Mouse (Mus musculus): ENCODE data around the gene Lmntd2.

Lmntd2 gene

DNA sequence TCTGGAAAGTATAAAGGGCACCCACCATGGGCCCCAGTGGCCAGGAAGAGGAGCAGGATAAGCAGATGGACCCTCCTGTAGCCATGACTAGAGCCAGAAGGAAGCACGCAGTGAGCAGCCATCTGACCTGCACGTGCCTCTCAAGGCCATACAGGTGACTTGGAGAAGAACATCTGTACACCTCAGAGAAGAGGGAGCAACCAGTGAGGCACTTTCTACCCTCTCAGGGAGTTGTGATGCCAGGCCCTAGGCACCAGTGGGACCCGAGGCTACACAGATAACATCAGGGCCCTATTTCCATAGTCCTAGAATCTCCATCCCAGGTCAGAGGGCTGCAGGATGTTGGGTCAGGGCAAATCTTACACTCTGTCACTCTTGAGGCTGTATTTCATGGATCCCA is 23.7 kb downstream of the Lmntd2 start:
- no peak for DNase-seq (ENCODE audit: low read depth)

DNA sequence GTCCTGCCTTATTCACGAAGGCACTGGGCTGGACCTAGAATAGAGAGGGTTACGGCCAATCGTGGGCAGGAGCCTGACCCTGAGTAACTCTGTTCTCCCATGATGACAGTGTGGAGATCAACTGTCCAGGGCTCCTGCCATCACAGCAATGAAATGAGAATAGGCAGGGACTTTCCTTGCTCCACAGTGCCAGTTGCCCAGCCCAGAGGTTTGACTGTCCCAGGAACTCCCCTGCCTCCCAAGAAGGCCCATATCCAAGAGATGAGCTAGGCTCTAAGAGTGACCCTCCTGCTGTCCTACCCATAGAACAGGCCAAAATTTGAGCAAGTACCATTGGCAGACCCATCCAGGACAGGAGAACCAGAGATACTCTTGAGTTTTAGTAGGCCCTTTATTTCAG is 25.1 kb downstream of the Lmntd2 start:
- DNase-seq (ENCODE audit: low read depth), result no peak

DNA sequence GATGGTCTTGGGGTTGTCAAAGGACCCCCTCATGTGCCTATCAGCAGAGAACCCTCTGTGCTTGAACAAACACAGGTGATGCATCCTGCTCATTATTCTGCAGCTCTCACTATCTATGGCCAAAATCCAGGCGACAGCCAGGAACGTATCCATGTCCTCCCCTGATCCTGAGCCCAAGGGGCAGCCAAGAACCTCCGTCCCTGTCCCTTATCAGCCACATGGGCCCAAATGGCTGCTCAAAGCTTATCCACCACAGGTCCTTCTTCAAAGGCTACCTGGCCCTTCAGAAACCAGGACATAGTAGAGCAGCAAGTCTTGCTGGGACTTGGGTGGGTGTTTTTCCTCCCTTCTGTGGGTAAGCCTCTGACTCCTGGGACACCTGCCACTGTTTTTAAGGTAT is 25.7 kb downstream of the Lmntd2 start:
- no peak for DNase-seq (ENCODE audit: low read depth)

DNA sequence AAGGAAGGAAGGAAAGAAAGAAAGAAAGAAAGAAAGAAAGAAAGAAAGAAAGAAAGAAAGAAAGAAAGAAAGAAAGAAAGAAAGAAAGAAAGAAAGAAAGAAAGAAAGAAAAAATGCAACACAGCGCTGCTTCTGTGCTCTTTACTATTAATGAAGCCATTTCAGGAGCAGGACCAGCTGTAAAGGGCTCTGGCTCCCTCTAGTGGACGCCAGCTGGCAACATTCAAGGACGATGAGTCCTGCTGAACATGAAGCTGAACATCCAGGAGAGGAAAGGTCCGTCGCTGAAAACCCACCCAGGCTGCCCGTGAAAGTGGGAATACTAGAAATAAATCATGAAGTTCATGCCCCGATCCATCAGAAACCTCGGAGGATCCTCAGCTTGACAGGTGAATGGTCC is 37.7 kb downstream of the Lmntd2 start:
- peak; percentile 95 for DNase-seq (ENCODE audit: low read depth)

DNA sequence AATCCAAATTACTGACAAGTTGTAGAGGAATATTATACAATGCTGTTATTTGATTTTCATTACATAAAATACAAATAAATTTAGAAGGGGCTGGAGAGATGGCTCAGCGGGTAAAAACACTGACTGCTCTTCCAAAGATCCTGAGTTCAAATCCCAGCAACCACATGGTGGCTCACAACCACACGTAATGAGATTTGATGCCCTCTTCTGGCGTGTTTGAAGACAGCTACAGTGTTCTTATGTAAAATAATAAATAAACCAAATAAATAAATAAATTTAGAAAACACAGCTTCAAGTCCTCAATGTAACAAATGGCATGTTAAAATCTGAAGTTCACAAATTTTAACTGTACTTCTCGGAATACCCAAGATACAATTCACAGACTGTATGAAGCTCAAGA is 38.8 kb downstream of the Lmntd2 start:
- no peak for DNase-seq (ENCODE audit: low read depth)

DNA sequence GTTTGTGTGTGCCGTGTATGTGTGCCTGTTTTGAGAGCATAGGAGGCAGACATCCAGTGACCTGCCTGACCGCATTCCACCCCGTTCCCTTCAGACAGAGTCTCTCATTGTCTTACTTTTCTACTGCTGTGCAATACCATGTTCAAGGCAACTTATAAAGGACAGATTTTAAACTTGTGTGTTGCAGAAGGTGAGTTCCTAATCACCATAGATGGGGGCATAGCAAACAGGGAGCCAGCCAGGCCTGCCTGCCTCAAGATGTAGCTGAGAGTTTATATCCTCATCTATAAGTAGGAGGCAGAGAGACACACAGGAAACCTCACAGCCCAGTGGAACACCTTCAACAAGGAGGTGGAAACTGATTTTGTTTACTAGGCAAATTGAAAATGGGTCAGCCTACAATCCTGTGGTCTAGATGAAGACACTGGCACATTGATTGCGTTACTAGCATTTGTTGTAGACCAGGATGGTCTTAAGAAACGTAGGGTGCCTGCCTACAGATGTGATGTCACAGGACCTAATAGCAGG is 40.5 kb downstream of the Lmntd2 start:
- peak; percentile 53 for DNase-seq (ENCODE audit: low read depth)

DNA sequence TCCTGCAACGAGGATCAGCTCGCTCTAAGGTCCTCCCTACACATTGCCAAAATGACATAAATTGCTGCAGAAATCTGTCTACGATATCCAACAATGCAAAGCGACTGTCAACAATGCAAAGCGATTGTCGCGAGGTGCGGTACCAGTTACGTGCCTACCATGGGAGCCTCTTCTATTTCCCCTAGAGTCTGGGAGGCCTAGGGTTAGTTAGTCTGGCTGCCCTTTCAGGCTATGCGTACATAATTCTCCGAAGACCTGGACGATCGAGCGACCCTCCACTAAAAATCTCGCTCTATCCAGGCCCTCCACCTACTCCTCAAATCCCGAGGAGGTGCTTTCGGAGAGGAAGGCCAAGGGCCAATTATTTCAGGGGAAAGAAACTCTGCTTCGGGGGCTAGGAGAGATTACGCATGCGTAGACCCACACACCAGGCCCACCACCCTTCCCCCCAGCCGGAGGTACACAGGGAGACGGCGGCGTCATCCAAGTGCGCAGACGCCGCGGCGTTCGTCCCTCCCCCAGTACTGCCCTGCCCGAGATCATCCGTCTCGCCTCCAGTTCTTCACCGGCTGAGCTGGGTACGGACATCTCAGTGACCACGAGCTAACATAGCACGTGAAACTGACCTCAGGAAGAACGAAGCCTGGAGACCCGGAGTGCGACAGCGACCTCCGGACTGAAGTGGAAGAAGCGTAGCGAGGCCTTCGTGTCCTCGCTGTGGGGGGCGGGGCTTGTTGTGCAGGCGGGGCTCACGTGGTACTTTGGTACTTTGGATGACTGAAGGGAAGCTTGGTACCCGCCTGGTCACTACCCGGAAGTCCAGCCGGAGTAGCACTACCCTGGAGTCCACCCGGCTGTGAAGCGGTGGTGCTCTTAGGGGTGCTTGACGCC is 41.5 kb downstream of the Lmntd2 start, which contains the start of gene Rnh1:
Gene Rnh1 (minus strand): TSS at position 742 of the 891 bp plus-strand sequence.
- DNase-seq (ENCODE audit: low read depth), result peak; percentile 95

DNA sequence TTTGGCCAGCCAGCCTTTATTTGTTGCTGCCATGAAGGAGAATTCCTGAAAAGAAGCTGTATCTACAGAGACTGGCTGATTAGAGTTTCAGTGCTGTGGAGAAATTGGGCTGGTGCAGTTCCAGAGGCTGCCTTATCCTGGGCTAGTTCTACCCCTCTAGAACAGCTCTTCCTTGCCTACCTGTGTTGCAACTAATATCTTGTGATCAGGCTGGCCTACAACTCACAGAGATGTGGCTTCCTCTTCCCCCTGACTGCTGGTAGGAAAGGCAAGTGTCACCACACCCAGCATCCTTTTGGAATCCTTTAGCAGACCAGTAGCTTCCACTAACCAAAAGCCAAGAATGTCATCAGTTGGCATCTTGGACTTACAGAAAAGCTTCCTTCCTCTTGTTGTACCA is 44.0 kb downstream of the Lmntd2 start:
- DNase-seq (ENCODE audit: low read depth), result no peak

DNA sequence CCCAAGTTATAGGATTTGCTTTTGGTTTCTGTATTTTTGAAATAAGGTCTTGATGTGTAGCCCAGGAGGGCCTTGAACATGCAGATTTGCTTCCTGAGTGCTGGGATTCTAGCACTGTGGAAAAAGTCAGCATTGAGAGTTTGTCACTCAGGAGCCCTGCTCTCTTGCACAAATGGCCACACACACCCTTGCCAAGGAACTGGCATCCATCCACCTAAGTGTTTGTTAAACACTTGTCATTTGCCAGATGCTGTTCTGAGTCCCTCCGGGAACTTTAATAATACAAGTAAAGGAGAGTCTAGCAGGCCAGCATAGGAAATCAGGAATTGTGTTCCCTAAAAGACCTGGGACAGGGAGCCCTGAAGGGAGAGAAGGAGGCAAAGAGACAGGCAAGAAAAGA is 44.6 kb downstream of the Lmntd2 start:
- DNase-seq (ENCODE audit: low read depth), result no peak

DNA sequence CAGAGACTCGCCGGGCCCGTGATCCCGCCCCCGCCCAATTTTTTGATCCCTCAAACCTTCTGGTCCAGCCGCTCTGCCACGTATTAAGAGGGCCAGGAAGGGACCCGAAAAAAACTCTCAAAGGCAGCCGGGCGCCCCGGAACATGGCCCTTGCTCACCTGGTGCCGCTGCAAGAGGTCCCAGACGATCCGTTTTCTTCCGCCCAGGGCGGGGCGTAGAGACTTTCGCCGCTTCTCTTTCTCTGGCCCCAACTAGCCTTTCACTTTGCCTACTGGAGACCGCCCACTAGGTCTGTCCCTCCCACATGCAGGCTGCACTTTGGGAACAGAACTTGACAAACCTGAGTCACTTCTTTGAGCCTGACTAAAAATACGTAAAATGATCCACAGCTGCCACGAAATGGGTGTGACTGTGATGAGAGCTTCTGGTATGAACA is 45.3 kb downstream of the Lmntd2 start:
- peak; percentile 58 for DNase-seq (ENCODE audit: low read depth)

DNA sequence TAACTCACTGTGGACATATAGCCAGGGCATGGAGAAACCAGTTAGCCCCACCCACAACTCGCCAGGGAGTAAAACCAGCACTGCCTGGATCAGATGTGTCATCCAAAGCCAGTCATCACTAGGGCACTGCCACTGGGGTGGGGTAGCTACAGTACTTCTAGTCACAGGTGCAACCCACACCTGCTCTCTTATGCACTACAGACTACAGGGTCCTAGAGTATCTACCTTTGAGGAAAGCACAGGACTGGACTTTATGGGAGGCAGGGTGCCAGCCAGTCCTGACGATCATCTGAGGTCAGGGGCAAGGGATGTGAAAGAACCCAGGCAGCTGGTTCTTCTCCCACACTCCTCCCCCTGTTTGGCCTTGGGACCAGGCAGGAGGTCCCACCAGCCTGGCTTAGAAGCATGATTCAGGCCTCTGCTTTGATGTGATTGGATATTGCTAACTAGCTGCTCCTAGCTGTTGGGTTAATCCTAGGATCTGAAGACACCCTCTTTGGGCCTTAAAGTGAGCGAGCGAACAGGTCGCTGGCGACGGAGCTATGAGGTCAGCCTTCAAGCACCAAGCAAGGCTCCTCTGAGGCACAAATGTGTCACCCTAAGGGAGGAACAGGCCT is 45.9 kb downstream of the Lmntd2 start:
- DNase-seq (ENCODE audit: low read depth), result no peak

DNA sequence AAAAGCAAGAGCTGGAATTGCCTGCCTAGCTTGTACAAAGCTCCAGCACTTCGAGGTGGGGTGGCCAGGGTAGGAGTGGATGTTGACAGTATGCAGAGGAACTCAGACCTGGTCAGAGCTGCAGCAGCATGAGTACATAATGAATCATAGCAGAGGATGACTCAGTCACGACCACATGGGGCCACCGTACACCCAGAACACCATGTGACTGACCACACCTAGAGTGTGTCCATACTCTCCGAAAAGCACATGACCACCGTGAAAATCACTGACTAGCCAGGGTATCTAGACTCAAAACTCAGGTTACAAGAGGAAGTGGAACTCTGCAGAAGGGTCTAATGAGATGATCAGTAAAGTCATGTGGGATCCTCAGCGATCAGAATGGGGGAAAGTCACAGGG is 49.0 kb downstream of the Lmntd2 start:
- DNase-seq (ENCODE audit: low read depth), result no peak

DNA sequence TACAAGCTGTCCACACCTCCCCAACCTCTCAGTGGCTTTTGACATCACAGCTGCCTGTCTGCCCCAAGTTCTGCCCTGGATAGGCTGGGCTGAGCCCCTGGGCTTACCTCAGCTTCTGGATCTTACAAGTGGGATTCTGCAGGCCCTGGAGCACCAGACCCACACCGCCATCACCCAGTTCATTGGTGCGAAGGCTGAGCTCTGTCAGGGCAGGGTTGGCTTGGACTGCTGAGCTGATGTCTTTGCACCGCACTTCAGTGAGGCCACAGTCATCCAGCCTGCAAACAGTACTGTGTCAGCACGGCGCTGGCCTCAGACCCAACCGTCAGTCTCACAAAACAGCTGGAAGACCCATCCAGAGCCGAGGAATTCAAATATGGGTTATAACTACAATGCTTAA is 49.5 kb downstream of the Lmntd2 start:
- no peak for DNase-seq (ENCODE audit: low read depth)
